Mouse (Mus musculus): ENCODE measurements around the gene Creb3l2.
A peak's percentile ranks its signal among the peaks of the same experiment; 100 is the strongest.

The Creb3l2 gene

GRCm38 (mm10) chr6:37441251-37442011 lies 515 bp downstream of the Creb3l2 start:
- no peak for DNase-seq

GRCm38 (mm10) chr6:37440491-37441250 lies 1.3 kb downstream of the Creb3l2 start:
- DNase-seq, result no peak

GRCm38 (mm10) chr6:37439676-37440490 lies 2.1 kb downstream of the Creb3l2 start:
- no peak for DNase-seq

GRCm38 (mm10) chr6:37438510-37438909 lies 3.4 kb downstream of the Creb3l2 start:
- no peak for DNase-seq

DNA sequence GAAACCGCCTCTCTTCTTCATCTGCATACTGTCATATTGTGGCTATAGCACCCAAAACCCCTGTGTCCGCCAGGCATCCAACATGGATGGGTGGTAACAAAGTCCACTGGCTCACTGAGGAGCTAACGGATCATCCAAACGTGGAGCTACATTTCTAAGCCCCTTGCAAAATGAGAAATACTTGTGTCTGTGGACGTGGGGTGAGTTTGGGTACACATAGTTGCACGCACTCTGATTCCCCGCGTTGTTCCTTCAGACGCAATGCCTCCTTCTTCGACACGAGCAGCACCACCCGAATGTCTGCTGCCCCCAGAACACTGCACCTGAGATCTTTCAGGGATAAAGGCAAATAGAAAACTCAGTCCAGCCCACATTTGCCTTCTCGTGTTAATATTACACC lies 4.9 kb downstream of the Creb3l2 start:
- no peak for DNase-seq

DNA sequence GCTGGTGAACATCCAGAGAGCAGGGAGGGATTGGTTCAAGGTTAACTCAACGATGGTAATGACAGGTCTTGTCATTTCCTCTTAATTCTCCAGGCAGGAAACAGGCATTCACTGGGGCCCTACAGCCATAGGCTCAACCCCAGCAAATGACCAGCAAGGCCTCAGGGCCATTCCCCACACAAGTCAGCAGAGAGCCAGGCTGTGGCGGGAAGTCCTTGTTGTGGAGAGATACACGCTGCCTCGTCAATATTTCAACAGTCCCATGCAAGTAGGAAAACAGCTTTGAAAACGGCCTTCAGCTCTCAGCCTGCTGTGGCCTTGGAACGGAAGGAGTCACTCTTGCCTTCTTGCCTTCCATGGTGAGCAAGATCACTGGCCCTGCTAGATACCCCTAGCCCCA lies 6.6 kb downstream of the Creb3l2 start:
- DNase-seq, result no peak

DNA sequence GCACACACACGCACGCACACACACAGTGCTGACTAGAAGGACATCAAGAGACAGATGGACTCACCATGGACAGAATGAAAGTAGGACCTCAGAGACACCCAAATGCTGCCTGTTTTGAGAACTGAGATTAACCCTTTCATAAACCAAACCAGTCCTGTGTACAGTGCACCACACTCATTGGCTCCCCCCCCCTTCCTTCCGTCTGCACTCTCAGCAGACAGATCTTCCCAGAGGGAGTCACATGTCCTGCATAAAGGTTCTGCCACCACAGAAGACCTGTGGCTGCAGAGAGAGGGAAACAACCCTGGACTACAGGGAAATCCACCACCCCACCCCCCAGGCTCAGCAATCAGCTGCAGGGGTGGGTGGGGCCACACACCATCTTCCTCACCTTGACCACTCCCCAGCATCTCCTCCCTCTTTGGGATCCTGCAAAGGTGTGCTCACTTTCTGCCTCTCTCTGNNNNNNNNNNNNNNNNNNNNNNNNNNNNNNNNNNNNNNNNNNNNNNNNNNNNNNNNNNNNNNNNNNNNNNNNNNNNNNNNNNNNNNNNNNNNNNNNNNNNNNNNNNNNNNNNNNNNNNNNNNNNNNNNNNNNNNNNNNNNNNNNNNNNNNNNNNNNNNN lies 12.0 kb downstream of the Creb3l2 start:
- no peak for DNase-seq

DNA sequence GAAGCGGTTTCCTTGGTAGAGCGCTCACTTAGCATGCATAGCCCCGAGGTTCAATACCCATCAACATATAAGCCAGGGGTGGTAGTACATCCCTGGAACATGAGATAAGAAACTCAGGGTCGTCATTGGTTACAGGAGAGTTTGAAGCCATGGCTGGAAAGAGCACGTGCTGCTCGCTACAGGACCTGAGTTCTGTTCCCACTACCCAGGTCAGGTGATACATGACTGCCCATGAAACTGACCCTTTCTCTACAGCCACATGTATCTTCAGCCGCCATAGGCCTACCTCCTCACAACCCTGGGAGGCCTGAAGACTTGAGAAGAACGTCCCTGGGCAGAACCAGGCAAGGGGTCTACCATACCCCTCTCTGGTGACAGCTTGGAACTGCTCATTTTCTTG lies 13.0 kb downstream of the Creb3l2 start:
- no peak for DNase-seq

DNA sequence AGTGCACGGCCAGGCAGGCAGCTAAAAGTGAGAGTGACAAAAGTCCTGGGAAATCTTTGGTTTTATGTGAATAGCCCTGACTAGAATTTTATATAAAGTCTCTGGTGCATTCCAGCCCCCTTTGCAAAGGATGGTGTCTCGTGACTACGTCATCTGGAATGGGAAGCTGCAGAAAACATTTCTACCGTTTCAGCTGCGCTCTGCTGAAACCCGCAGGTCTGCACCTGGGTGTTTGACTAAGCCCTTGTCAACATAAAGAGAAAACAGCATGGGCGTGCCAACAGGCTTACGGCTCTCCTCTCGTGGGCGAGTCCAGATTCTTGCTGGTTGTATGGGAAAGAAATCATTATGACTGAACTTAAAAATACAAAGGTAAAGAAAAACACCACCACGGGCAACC lies 13.9 kb downstream of the Creb3l2 start:
- DNase-seq, result no peak

GRCm38 (mm10) chr6:37426615-37427014 lies 15.3 kb downstream of the Creb3l2 start:
- DNase-seq, result no peak

DNA sequence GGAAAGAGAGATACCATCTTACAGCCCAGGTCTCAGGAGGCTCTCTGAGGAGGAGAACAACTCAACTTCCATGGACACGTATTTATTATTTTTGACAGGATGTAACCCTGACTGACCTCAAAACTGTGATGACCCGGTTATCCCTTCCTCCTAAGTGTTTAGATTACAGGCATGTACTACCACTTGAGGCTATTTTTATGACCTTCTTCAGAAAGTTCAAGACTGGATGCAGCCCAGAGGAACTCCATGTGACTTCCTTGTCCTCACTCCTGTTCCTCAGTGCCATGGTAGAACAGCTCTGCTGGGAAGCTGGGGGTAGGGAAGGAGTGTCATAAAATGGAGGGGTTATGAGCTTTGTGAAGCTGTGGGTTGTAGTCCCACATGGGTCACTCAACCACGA lies 16.1 kb downstream of the Creb3l2 start:
- no peak for DNase-seq

DNA sequence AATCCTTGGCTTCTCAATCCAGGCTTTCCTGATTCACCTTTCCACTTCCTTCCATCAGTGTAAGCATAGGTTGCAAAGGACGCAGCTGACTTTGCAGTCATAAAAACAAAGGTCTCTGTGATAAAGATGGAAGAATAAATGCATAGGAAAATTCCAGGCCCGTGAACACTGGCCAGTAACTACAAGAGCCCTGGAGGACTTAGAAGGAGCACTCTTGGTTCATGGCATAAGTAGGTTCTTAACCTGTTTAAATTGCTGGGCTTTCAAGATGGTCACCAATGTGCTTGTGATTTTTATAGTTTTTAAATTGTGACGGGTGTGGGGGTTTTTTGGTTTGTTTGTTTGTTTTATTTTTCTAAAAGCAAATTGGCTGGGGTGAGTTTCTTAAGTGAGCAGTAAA lies 16.9 kb downstream of the Creb3l2 start:
- DNase-seq, result no peak

GRCm38 (mm10) chr6:37424374-37424773 lies 17.6 kb downstream of the Creb3l2 start:
- no peak for DNase-seq

DNA sequence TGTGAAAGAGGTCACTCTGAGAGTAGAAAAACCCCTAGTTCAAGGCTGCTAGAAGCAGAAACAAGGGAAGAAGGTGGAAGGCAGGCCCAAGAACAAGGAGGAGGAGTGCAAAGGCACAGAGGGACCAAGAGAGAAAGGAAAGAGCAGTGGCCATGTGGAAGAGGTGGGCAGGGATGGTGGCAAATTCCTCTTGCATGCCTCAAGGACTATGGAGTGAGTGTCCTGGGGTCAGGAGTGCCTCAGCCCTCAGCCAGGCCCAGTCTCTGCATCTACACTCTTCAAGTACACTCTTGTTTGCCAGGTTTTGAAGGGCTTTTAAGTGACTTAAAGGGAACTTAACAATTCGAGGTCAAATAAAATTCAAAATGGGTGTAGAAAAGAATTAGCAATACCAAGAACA lies 18.6 kb downstream of the Creb3l2 start:
- DNase-seq, result no peak

DNA sequence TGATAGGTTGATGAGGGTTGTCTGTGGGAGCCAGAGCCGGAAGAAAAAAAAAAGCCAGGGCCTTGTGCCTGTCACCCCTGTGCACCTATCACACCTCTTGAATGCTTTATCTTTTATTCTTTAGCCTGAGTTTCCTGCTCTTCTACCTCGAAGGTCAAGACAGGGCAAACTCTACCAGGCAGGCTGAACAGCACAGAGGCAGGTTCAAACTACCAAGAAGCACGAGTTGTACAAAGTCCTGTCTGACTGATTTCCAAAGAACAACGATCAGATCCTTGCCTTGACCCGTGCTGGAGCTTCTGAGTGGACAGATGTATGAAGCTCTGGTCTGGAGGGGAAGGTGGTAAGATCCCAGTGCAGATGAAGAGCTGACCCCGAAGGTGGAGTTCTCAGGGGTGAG lies 20.8 kb downstream of the Creb3l2 start:
- no peak for DNase-seq

DNA sequence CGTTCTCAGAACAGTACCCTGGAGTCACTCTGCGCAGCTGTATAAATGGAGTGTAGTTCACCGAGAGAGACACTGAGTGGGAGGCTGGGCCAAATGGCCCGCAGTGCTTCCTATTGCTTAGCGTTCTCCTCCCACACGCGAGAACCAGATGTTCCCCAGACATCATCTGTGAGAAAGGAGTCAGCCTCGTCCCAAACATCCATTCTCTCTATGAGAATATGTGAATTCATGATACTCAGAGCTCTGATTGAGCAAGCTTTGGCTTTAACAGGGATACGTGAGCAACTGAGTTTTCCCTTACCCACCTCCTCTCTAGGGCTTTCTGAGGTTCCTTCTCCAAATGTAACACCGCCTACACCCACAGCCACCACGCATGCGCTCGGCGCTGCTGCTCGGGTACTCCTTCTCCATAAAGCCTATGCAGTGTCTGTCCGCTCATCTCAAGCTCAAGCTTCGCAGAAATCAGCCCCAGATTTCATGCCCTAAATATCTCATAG lies 22.5 kb downstream of the Creb3l2 start:
- peak; percentile 56 for DNase-seq

DNA sequence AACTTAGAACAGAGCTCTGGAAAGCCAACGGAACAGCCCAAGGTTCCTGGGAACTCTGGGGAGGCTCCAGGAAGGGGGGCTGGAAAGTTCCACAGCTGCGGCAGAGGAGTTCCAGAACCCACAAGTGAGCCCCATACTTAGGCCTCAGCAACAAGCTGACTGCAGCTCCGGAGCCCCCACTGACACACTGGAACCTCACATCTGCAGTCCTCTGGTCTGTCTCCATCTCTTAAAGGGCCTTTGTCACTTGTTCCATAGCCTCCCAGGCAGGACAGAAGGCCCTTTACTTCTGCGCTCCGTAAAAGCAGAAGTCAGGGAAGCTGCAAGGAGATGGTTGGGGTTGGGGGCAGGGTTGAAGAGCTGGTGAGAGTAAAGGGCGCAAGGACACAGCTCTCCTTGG lies 23.0 kb downstream of the Creb3l2 start:
- DNase-seq, result no peak

DNA sequence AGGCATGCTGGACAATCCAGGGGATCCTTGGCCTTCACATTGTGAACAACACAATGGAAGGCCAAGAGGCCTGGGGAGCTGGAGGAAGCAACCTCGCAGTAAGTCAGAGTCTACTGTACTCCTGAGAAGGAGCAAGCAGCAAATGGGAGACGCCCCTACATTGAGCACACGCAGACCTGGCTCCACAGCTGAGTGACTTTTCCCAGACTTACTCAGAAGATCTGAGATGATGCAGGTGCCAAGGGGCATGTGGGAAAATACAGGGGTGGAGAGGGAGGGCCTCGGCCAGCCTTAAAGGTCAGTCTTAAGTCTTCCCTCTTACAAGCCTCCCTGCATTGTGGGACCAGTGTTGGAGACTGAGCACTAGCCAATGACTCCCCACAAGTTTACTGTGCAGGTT lies 25.2 kb downstream of the Creb3l2 start:
- no peak for DNase-seq

DNA sequence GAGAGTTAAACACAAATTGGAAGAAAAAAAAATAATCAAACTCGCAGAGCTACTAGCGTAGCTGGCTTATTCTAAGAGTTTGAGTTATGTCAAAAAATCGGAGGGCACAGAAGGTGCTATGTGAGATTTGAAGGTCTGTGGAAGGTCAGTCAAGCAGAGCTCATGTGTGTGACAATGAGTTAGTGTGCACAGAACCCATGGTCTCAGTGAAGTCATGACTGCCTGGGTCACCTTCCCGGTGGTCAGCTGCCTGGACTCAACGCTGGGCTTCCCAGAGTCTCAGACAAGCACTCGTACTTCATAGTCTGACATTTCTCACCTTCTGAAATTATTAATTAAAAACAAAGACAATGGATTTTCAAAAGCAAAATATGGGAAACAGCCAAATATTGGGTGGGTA lies 26.4 kb downstream of the Creb3l2 start:
- DNase-seq, result no peak

GRCm38 (mm10) chr6:37415034-37415433 lies 26.9 kb downstream of the Creb3l2 start:
- DNase-seq, result no peak

GRCm38 (mm10) chr6:37414576-37414975 lies 27.4 kb downstream of the Creb3l2 start:
- no peak for DNase-seq

GRCm38 (mm10) chr6:37411696-37412095 lies 30.2 kb downstream of the Creb3l2 start:
- DNase-seq, result no peak

DNA sequence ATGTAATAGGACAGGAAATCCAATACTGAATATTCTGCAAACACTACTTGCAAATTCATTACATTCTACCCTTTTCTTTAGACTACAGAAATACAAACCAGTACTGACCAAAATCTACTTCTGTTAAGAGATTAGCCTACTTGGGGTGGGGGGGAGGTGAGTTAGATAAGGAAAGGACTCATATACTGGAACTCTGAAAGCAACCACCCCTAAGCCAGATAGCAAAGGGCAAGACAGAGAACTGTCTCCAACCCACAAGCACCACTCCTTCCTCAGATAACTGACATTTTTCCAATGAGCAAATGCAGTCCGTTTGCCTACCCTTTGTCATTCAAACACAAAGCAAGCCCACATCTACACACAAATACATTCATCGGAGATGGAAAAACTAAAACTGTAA lies 32.1 kb downstream of the Creb3l2 start:
- DNase-seq, result no peak

Measured in retina, postnatal 1 day (tissue).